Mouse (Mus musculus) naive thymus-derived CD4-positive, alpha-beta T cell, adult 2 months (primary cell): ENCODE results near the gene Gm5935.
"Not testable (repeated sequence)": the region's sequence is repeated elsewhere in the genome, so short reads cannot be mapped to it uniquely, and the experiment has no call there.

Experiments
- DNase-seq: peaks from one replicate; pipeline ENCODE4 v3.0.0-alpha.2; 2011; ENCODE audit warnings: low read depth

The Gm5935 gene

GRCm38 (mm10) chrX:24775064-24775463 lies at the start of gene Gm5935:
Gm5935 (minus strand) TSS chrX:24775164.
- DNase-seq = not testable (repeated sequence)
